Mouse (Mus musculus) ES-E14 (cell line): Measurements from ENCODE around the gene Tmem132c.

Experiments used
- CHD2 ChIP-seq: IDR thresholded peaks from 2 replicates; pipeline ENCODE4 v1.6.1; 2014; ENCODE audit warnings: mild to moderate bottlenecking, low read depth, low read length, inconsistent platforms
- HCFC1 ChIP-seq: IDR thresholded peaks from 2 replicates; pipeline ENCODE4 v1.6.1; 2012; ENCODE audit warnings: low read length, inconsistent platforms, borderline replicate concordance; ENCODE audit not compliant: insufficient read depth
- ZC3H11A ChIP-seq: IDR thresholded peaks from 2 replicates; pipeline ENCODE4 v1.6.1; 2012; ENCODE audit warnings: low read depth, mild to moderate bottlenecking, inconsistent platforms, low read length, borderline replicate concordance
- ZNF384 ChIP-seq: IDR thresholded peaks from 2 replicates; pipeline ENCODE4 v1.6.1; 2012; ENCODE audit warnings: low read depth, low read length, inconsistent platforms

DNA sequence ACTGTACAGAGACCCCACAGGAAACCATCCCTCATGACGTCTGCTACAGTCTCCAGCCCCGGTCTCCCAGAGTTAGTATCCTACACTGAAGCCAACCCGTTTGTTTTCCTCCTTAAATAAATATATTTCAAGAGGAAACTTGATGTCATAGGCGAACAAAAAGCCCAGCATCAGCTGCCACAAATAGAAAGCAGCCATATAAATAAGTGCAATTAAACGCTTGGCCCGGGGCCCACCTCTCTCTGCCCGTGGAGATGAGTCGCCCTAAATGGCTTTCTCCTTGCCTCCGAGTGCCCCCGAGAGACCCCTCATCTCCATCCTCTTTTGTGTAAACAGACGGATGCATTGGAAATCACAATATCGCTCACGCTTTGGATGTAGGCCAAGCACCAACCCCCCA lies 247.1 kb downstream of the Tmem132c start:
- TF ChIP-seq ZC3H11A (no peak), HCFC1 (no peak), ZNF384 (no peak), CHD2 (no peak)
